In genomic region chr1:150027265-150027664, GRCm38 (mm10) we compare ENCODE assay signal across 20 mouse cellular contexts.
DNase-seq lines count a peak whose midpoint lies in the region; ATAC-seq and TF ChIP-seq lines count a peak whose summit lies in the region.
"Had no signal": no experiment of that assay in that cellular context is flagged by ENCODE, and none has a peak within 500 bp of the region (broad histone marks: within the 10 kb centered on the region; RNA-seq: fewer than 3 reads in every experiment).

No protein-coding gene starts in this region.

- intact Hi-C loops in heart, adult 2 months (cut with DNase I), result no loop called here

- TF ChIP-seq CTCF in heart, adult 2 months (IDR thresholded peaks at IDR 0.05), result no peak
- no peak for TF ChIP-seq CTCF in embryonic fibroblast, embryonic 13.5 days (IDR thresholded peaks at IDR 0.05; ENCODE audit: borderline replicate concordance, insufficient read depth, low read length)
- no peak for TF ChIP-seq CTCF in forebrain, postnatal 0 days (IDR thresholded peaks at IDR 0.05; ENCODE audit: low read depth)

- no peak overlapping the region for H3K4me3 ChIP-seq in heart, adult 2 months
- H3K4me3 ChIP-seq in embryonic fibroblast, embryonic 13.5 days (ENCODE audit: insufficient read depth, low read length), result no peak overlapping the region
- no peak overlapping the region for H3K4me3 ChIP-seq in intestine, embryonic 15.5 days (replicated peaks)
- no peak overlapping the region for H3K4me3 ChIP-seq in forebrain, postnatal 0 days (ENCODE audit: low read depth, low read length)
- H3K4me3 ChIP-seq: embryonic facial prominence, embryonic 13.5 days; heart, embryonic 13.5 days; hindbrain, embryonic 15.5 days had no signal

- WGBS in heart, adult 2 months, result 30% methylated on average over 5 of the region's 5 CpGs
- WGBS in intestine, embryonic 15.5 days, result 48% methylated on average over 5 of the region's 5 CpGs
- 85% methylated on average over 5 of the region's 5 CpGs for WGBS in forebrain, postnatal 0 days

- ATAC-seq in intestine, embryonic 15.5 days, result no peak
- ATAC-seq in forebrain, postnatal 0 days, result no peak
- ATAC-seq: forebrain, embryonic 14.5 days; intestine, postnatal 0 days had no signal

- no peaks in the 10 kb centered on the region for H3K27me3 ChIP-seq in heart, adult 2 months (ENCODE audit: control insufficient read depth, insufficient read depth, low read length)
- H3K27me3 ChIP-seq in intestine, embryonic 15.5 days (replicated peaks), result no peaks in the 10 kb centered on the region
- no peaks in the 10 kb centered on the region for H3K27me3 ChIP-seq in forebrain, postnatal 0 days (ENCODE audit: insufficient read depth, low read length)
- H3K27me3 ChIP-seq: embryonic facial prominence, embryonic 13.5 days; heart, embryonic 13.5 days; hindbrain, embryonic 15.5 days had no signal

- H3K4me2 ChIP-seq in intestine, embryonic 15.5 days (replicated peaks), result no peak overlapping the region
- H3K4me2 ChIP-seq in forebrain, postnatal 0 days (ENCODE audit: low read depth), result no peak overlapping the region
- H3K4me2 ChIP-seq: embryonic facial prominence, embryonic 13.5 days; heart, embryonic 13.5 days; hindbrain, embryonic 15.5 days had no signal

- H3K79me2 ChIP-seq in heart, adult 2 months (replicated peaks; ENCODE audit: control insufficient read depth, insufficient read depth, low read length), result no peaks in the 10 kb centered on the region

- no peaks in the 10 kb centered on the region for H3K36me3 ChIP-seq in heart, adult 2 months (ENCODE audit: control insufficient read depth, insufficient read depth, low read length)
- no peaks in the 10 kb centered on the region for H3K36me3 ChIP-seq in intestine, embryonic 15.5 days
- no peaks in the 10 kb centered on the region for H3K36me3 ChIP-seq in forebrain, postnatal 0 days (ENCODE audit: insufficient read depth)
- H3K36me3 ChIP-seq: embryonic facial prominence, embryonic 13.5 days; heart, embryonic 13.5 days; hindbrain, embryonic 15.5 days had no signal

- TF ChIP-seq EP300 in heart, adult 2 months (IDR thresholded peaks at IDR 0.05; ENCODE audit: insufficient read depth, low read depth, low read length), result no peak

- no peak for TF ChIP-seq POLR2A in heart, adult 2 months (IDR thresholded peaks at IDR 0.05; ENCODE audit: insufficient read depth, low read depth, low read length)
- TF ChIP-seq POLR2A in embryonic fibroblast, embryonic 13.5 days (IDR thresholded peaks at IDR 0.05; ENCODE audit: low read depth, low read length), result no peak

- DNase-seq in heart, adult 9 months (ENCODE audit: low spot score in 2 of 2), result peak; percentile 3 to 20
- DNase-seq in heart, adult 2 months, result no peak
- peak; percentile 9 for DNase-seq in lung, postnatal 36 days
- no peak for DNase-seq in lung, postnatal 14 days
- peak; percentile 33 for DNase-seq in yolk sac, embryonic 10.5 days (ENCODE audit: low spot score)
- DNase-seq in forebrain, postnatal 0 days, result no peak
- DNase-seq: adrenal gland, adult 2 months; adrenal gland, postnatal 25 days; cerebellum, adult 18-20 months; cerebellum, adult 9-11 months; cerebellum, postnatal 36 days; gastrocnemius, postnatal 36 days; kidney, adult 8-10 months had no signal

- no peaks in the 10 kb centered on the region for H3K9me3 ChIP-seq in intestine, embryonic 15.5 days
- no peaks in the 10 kb centered on the region for H3K9me3 ChIP-seq in forebrain, postnatal 0 days (ENCODE audit: low read length)
- H3K9me3 ChIP-seq: embryonic facial prominence, embryonic 13.5 days; heart, embryonic 13.5 days; hindbrain, embryonic 15.5 days had no signal

- H3K4me1 ChIP-seq in heart, adult 2 months (ENCODE audit: control insufficient read depth, insufficient read depth, low read length), result no peaks in the 10 kb centered on the region
- H3K4me1 ChIP-seq in embryonic fibroblast, embryonic 13.5 days (ENCODE audit: control insufficient read depth, insufficient read depth, low read length), result peaks cover 7% of the 10 kb centered on the region
- no peaks in the 10 kb centered on the region for H3K4me1 ChIP-seq in intestine, embryonic 15.5 days (replicated peaks)
- H3K4me1 ChIP-seq in forebrain, postnatal 0 days (ENCODE audit: insufficient read depth), result no peaks in the 10 kb centered on the region
- H3K4me1 ChIP-seq: embryonic facial prominence, embryonic 13.5 days; heart, embryonic 13.5 days; hindbrain, embryonic 15.5 days had no signal

- no peak overlapping the region for H3K9ac ChIP-seq in heart, adult 2 months (ENCODE audit: low read depth, low read length)
- no peak overlapping the region for H3K9ac ChIP-seq in intestine, embryonic 15.5 days
- no peak overlapping the region for H3K9ac ChIP-seq in forebrain, postnatal 0 days
- H3K9ac ChIP-seq: embryonic facial prominence, embryonic 13.5 days; heart, embryonic 13.5 days; hindbrain, embryonic 15.5 days had no signal

- H3K27ac ChIP-seq in heart, adult 2 months, result no peak overlapping the region
- peak overlapping the region; percentile 64; the same call in 1 of the 2 replicates for H3K27ac ChIP-seq in embryonic fibroblast, embryonic 13.5 days (ENCODE audit: insufficient read depth, low read length)
- H3K27ac ChIP-seq in intestine, embryonic 15.5 days, result no peak overlapping the region
- H3K27ac ChIP-seq in forebrain, postnatal 0 days (ENCODE audit: low read depth, low read length), result no peak overlapping the region
- H3K27ac ChIP-seq: embryonic facial prominence, embryonic 13.5 days; heart, embryonic 13.5 days; hindbrain, embryonic 15.5 days had no signal

Comparison
In these comparisons a context has a peak if more than half of its experiments do, and no peak if none do; other contexts are left out.
1. DNase-seq: peak in heart, adult 9 months (2 of 2), lung, postnatal 36 days (single experiment) and yolk sac, embryonic 10.5 days (single experiment); none in heart, adult 2 months (0 of 2), lung, postnatal 14 days (single experiment) and forebrain, postnatal 0 days (single experiment).